Mouse (Mus musculus): Measurements from ENCODE around the gene Tmem220. TPM values are rescaled to one million over a fixed set of nuclear protein-coding genes. Genes with fewer than 3 reads are reported as not detected.
A peak's percentile ranks its signal among the peaks of the same experiment; 100 is the strongest.

The Tmem220 gene
- polyA plus RNA-seq, 1 experiment from 2014 or later, result 0.99 TPM

- Histone ChIP-seq H3K27me3 (ENCODE audit: low read depth, poor library complexity, severe bottlenecking) (no peaks in the 10 kb centered on the region), H3K4me3 (no peak overlapping the region), H3K27ac (replicated peaks) (no peak overlapping the region), H3K9me3 (replicated peaks) (no peaks in the 10 kb centered on the region), H3K36me3 (peaks cover 41% of the 10 kb centered on the region), H3K4me1 (peaks cover 16% of the 10 kb centered on the region)
- DNase-seq (ENCODE audit: low spot score), result no peak
- WGBS, result 94% methylated on average over 5 of the region's 5 CpGs
Observed at GRCm38 (mm10) chr11:67047199-67047598, 22.2 kb downstream of the Tmem220 start.

GRCm38 (mm10) chr11:67048496-67048895 lies 23.5 kb downstream of the Tmem220 start:
- Histone ChIP-seq H3K27me3 (ENCODE audit: low read depth, poor library complexity, severe bottlenecking) (no peaks in the 10 kb centered on the region), H3K27ac (replicated peaks) (no peak overlapping the region), H3K4me3 (no peak overlapping the region), H3K36me3 (peaks cover 37% of the 10 kb centered on the region), H3K9me3 (replicated peaks) (no peaks in the 10 kb centered on the region), H3K4me1 (peaks cover 17% of the 10 kb centered on the region)
- no peak for DNase-seq (ENCODE audit: low spot score)
- 95% methylated on average over 8 of the region's 8 CpGs for WGBS

GRCm38 (mm10) chr11:67049256-67049655 lies 24.3 kb downstream of the Tmem220 start:
- H3K36me3 ChIP-seq, result peaks cover 37% of the 10 kb centered on the region
- DNase-seq (ENCODE audit: low spot score), result no peak
- 93% methylated on average over 3 of the region's 3 CpGs for WGBS
- no peak overlapping the region for H3K4me3 ChIP-seq
- peaks cover 24% of the 10 kb centered on the region for H3K4me1 ChIP-seq
- H3K9me3 ChIP-seq (replicated peaks), result no peaks in the 10 kb centered on the region
- no peaks in the 10 kb centered on the region for H3K27me3 ChIP-seq (ENCODE audit: low read depth, poor library complexity, severe bottlenecking)
- H3K27ac ChIP-seq (replicated peaks), result no peak overlapping the region

GRCm38 (mm10) chr11:67051676-67052320 lies 26.8 kb downstream of the Tmem220 start:
- no peak for DNase-seq (ENCODE audit: low spot score)
- Histone ChIP-seq H3K27me3 (ENCODE audit: low read depth, poor library complexity, severe bottlenecking) (no peaks in the 10 kb centered on the region), H3K9me3 (replicated peaks) (no peaks in the 10 kb centered on the region), H3K4me3 (peak overlapping the region; percentile 97), H3K36me3 (peaks cover 45% of the 10 kb centered on the region), H3K4me1 (peaks cover 24% of the 10 kb centered on the region), H3K27ac (replicated peaks) (peak overlapping the region; percentile 88)
- 12% methylated on average over 16 of the region's 16 CpGs for WGBS

- Histone ChIP-seq H3K4me1 (peaks cover 24% of the 10 kb centered on the region), H3K27me3 (ENCODE audit: low read depth, poor library complexity, severe bottlenecking) (no peaks in the 10 kb centered on the region), H3K27ac (replicated peaks) (peak within 1 kb of the TSS; percentile 88), H3K9me3 (replicated peaks) (no peaks in the 10 kb centered on the region), H3K4me3 (peak within 1 kb of the TSS; percentile 97), H3K36me3 (peaks cover 51% of the 10 kb centered on the region)
- peak; percentile 88 for DNase-seq (ENCODE audit: low spot score)
- under 1% methylated on average over 50 of the region's 50 CpGs for WGBS
Observed at GRCm38 (mm10) chr11:67052321-67052952, 27.5 kb downstream of the Tmem220 start, which contains the start of the genes Adprm and Sco1. Adprm (minus strand) TSS chr11:67052594. Sco1 (plus strand) TSS chr11:67052670.

- Histone ChIP-seq H3K9me3 (replicated peaks) (no peaks in the 10 kb centered on the region), H3K4me1 (peaks cover 24% of the 10 kb centered on the region), H3K36me3 (peaks cover 63% of the 10 kb centered on the region), H3K27me3 (ENCODE audit: low read depth, poor library complexity, severe bottlenecking) (no peaks in the 10 kb centered on the region), H3K27ac (replicated peaks) (no peak overlapping the region), H3K4me3 (no peak overlapping the region)
- no peak for DNase-seq (ENCODE audit: low spot score)
- 91% methylated on average over 8 of the region's 8 CpGs for WGBS
Observed at GRCm38 (mm10) chr11:67054754-67055365, 29.9 kb downstream of the Tmem220 start.

GRCm38 (mm10) chr11:67061311-67061710 lies 36.4 kb downstream of the Tmem220 start:
- H3K36me3 ChIP-seq, result peaks cover 99% of the 10 kb centered on the region
- no peak for DNase-seq (ENCODE audit: low spot score)
- WGBS, result 98% methylated on average over 2 of the region's 2 CpGs
- no peaks in the 10 kb centered on the region for H3K27me3 ChIP-seq (ENCODE audit: low read depth, poor library complexity, severe bottlenecking)
- no peaks in the 10 kb centered on the region for H3K9me3 ChIP-seq (replicated peaks)
- H3K4me3 ChIP-seq, result no peak overlapping the region
- H3K27ac ChIP-seq (replicated peaks), result no peak overlapping the region
- H3K4me1 ChIP-seq, result no peaks in the 10 kb centered on the region

- peaks cover 97% of the 10 kb centered on the region for H3K36me3 ChIP-seq
- no peak for DNase-seq (ENCODE audit: low spot score)
- H3K4me1 ChIP-seq, result no peaks in the 10 kb centered on the region
- no peak overlapping the region for H3K4me3 ChIP-seq
- H3K27ac ChIP-seq (replicated peaks), result no peak overlapping the region
- WGBS, result 98% methylated on average over 3 of the region's 3 CpGs
- H3K27me3 ChIP-seq (ENCODE audit: low read depth, poor library complexity, severe bottlenecking), result no peaks in the 10 kb centered on the region
- H3K9me3 ChIP-seq (replicated peaks), result no peaks in the 10 kb centered on the region
Observed at GRCm38 (mm10) chr11:67062726-67063125, 37.8 kb downstream of the Tmem220 start.

GRCm38 (mm10) chr11:67067741-67068140 lies 42.8 kb downstream of the Tmem220 start:
- no peaks in the 10 kb centered on the region for H3K9me3 ChIP-seq (replicated peaks)
- no peaks in the 10 kb centered on the region for H3K4me1 ChIP-seq
- H3K36me3 ChIP-seq, result peaks cover 48% of the 10 kb centered on the region
- no peak overlapping the region for H3K4me3 ChIP-seq
- H3K27ac ChIP-seq (replicated peaks), result no peak overlapping the region
- no peaks in the 10 kb centered on the region for H3K27me3 ChIP-seq (ENCODE audit: low read depth, poor library complexity, severe bottlenecking)
- no peak for DNase-seq (ENCODE audit: low spot score)
- WGBS, result 87% methylated on average over 3 of the region's 3 CpGs

- Histone ChIP-seq H3K36me3 (peaks cover under 1% of the 10 kb centered on the region), H3K4me3 (no peak overlapping the region), H3K9me3 (replicated peaks) (no peaks in the 10 kb centered on the region), H3K27ac (replicated peaks) (no peak overlapping the region), H3K4me1 (peaks cover 5% of the 10 kb centered on the region), H3K27me3 (ENCODE audit: low read depth, poor library complexity, severe bottlenecking) (no peaks in the 10 kb centered on the region)
- DNase-seq (ENCODE audit: low spot score), result no peak
- WGBS, result 84% methylated on average over 15 of the region's 15 CpGs
Observed at GRCm38 (mm10) chr11:67072615-67073130, 47.7 kb downstream of the Tmem220 start.

GRCm38 (mm10) chr11:67075036-67075435 lies 50.1 kb downstream of the Tmem220 start:
- H3K36me3 ChIP-seq, result no peaks in the 10 kb centered on the region

GRCm38 (mm10) chr11:67076781-67077180 lies 51.8 kb downstream of the Tmem220 start:
- peaks cover 35% of the 10 kb centered on the region for H3K4me1 ChIP-seq
- DNase-seq (ENCODE audit: low spot score), result no peak
- 82% methylated on average over 5 of the region's 5 CpGs for WGBS

More at GRCm38 (mm10) chr11:67075036-67075435, 50.1 kb downstream of the Tmem220 start:
- peaks cover 17% of the 10 kb centered on the region for H3K4me1 ChIP-seq
- no peaks in the 10 kb centered on the region for H3K9me3 ChIP-seq (replicated peaks)
- 49% methylated on average over 3 of the region's 3 CpGs for WGBS
- peak overlapping the region; percentile 7; the same call in 1 of the 2 replicates for H3K27ac ChIP-seq (replicated peaks)
- H3K27me3 ChIP-seq (ENCODE audit: low read depth, poor library complexity, severe bottlenecking), result no peaks in the 10 kb centered on the region
- no peak for DNase-seq (ENCODE audit: low spot score)
- no peak overlapping the region for H3K4me3 ChIP-seq

GRCm38 (mm10) chr11:67077435-67077834 lies 52.5 kb downstream of the Tmem220 start:
- peaks cover 41% of the 10 kb centered on the region for H3K4me1 ChIP-seq
- DNase-seq (ENCODE audit: low spot score), result no peak
- H3K27me3 ChIP-seq (ENCODE audit: low read depth, poor library complexity, severe bottlenecking), result peaks cover 5% of the 10 kb centered on the region
- H3K4me3 ChIP-seq, result no peak overlapping the region
- H3K27ac ChIP-seq (replicated peaks), result no peak overlapping the region
- no peaks in the 10 kb centered on the region for H3K9me3 ChIP-seq (replicated peaks)
- WGBS, result 78% methylated on average over 3 of the region's 3 CpGs
- H3K36me3 ChIP-seq, result no peaks in the 10 kb centered on the region

More at GRCm38 (mm10) chr11:67076781-67077180, 51.8 kb downstream of the Tmem220 start:
- Histone ChIP-seq H3K4me3 (no peak overlapping the region), H3K36me3 (no peaks in the 10 kb centered on the region), H3K27ac (replicated peaks) (no peak overlapping the region), H3K27me3 (ENCODE audit: low read depth, poor library complexity, severe bottlenecking) (no peaks in the 10 kb centered on the region), H3K9me3 (replicated peaks) (no peaks in the 10 kb centered on the region)

All from midbrain, embryonic 10.5 days (tissue).